Mouse (Mus musculus): ENCODE data around the gene Sox11. TPM values are rescaled to one million over a fixed set of nuclear protein-coding genes. Genes with fewer than 3 reads are reported as not detected.

Sox11 gene
- polyA plus RNA-seq, 1 experiment from 2014 or later: 62.0 TPM

- Histone ChIP-seq H3K4me2 (ENCODE audit: low read depth, low read length) (no peak overlapping the region), H3K9me3 (ENCODE audit: control insufficient read depth, low read length) (no peaks in the 10 kb centered on the region), H3K4me1 (ENCODE audit: control insufficient read depth, insufficient read depth, low read length) (peaks cover 25% of the 10 kb centered on the region), H3K36me3 (ENCODE audit: control insufficient read depth, insufficient read depth, low read length) (no peaks in the 10 kb centered on the region), H3K9ac (ENCODE audit: low read depth, low read length) (no peak overlapping the region), H3K4me3 (ENCODE audit: low read depth, low read length) (no peak overlapping the region), H3K27me3 (replicated peaks; ENCODE audit: control insufficient read depth, insufficient read depth, low read length) (no peaks in the 10 kb centered on the region), H3K27ac (replicated peaks; ENCODE audit: low read depth, low read length) (no peak overlapping the region)
- no peak for ATAC-seq (ENCODE audit: low read depth)
- WGBS: 73% methylated on average over 8 of the region's 8 CpGs
- no peak for DNase-seq (ENCODE audit: low spot score)
Observed at GRCm38 (mm10) chr12:27312985-27313384, 29.4 kb downstream of the Sox11 start.

DNA sequence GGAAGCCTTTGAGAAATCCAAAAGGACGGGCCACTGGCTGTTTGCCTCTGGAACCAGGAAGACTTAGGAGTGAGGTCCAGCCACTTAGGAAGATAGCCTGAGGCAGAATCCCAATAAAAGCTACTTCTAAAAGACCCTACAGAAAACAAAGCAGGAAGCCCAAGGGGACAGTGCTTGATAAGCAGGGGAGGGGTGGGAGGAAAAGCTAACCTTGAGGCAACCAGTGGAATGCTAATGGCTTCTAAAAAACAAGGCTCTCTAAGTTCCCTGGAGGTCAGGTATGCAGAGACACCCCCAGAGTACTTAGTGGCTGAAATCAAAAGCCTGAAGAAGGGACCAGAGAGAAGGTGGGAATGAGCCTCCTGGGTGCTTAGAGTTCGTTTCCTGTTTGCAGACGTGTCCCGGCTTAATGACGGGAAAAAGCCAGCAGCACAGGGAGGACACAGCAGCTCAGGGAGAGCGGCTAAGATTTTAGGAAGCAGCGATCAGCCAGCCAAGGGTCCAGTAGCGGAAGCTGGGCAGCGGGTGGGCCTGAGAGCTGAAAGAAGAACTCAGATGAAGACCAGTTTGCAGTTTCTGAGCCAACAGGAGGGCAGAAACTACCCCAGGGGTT lies 30.4 kb downstream of the Sox11 start:
- peaks cover 25% of the 10 kb centered on the region for H3K4me1 ChIP-seq (ENCODE audit: control insufficient read depth, insufficient read depth, low read length)
- no peak overlapping the region for H3K9ac ChIP-seq (ENCODE audit: low read depth, low read length)
- WGBS: 17% methylated on average over 9 of the region's 9 CpGs
- H3K27ac ChIP-seq (replicated peaks; ENCODE audit: low read depth, low read length): no peak overlapping the region
- no peak overlapping the region for H3K4me3 ChIP-seq (ENCODE audit: low read depth, low read length)
- no peak overlapping the region for H3K4me2 ChIP-seq (ENCODE audit: low read depth, low read length)
- no peak for ATAC-seq (ENCODE audit: low read depth)
- no peak for DNase-seq (ENCODE audit: low spot score)
- no peaks in the 10 kb centered on the region for H3K36me3 ChIP-seq (ENCODE audit: control insufficient read depth, insufficient read depth, low read length)
- H3K9me3 ChIP-seq (ENCODE audit: control insufficient read depth, low read length): no peaks in the 10 kb centered on the region
- H3K27me3 ChIP-seq (replicated peaks; ENCODE audit: control insufficient read depth, insufficient read depth, low read length): no peaks in the 10 kb centered on the region

DNA sequence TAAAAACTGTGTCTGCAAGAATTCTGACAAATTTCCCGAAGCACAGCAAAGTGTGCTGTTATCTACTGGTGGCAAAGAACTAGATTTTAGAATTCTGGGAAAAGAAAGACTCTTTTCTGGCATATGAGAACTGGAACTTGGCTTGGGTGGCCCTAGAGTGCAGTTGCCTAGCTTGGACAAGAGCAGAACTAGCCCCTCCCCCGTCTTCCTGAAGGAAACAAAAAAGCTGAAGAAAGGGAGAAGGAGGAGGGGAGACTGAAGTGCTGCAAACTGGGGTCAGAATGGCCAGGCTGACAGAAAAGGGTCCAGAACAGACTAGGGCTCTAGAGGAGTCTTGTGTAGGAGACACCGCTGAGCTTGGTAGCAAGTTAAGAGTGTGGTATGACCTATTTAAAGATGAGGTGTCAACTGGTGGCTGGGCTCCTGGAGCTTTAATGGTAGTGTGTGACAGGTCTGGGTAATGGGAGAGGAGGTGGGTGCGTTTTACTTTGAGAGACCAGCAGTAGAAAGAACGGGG lies 31.0 kb downstream of the Sox11 start:
- Histone ChIP-seq H3K27ac (replicated peaks; ENCODE audit: low read depth, low read length) (no peak overlapping the region), H3K36me3 (ENCODE audit: control insufficient read depth, insufficient read depth, low read length) (no peaks in the 10 kb centered on the region), H3K27me3 (replicated peaks; ENCODE audit: control insufficient read depth, insufficient read depth, low read length) (no peaks in the 10 kb centered on the region), H3K4me2 (ENCODE audit: low read depth, low read length) (peak overlapping the region; percentile 23; the same call in 1 of the 2 replicates), H3K9ac (ENCODE audit: low read depth, low read length) (no peak overlapping the region), H3K9me3 (ENCODE audit: control insufficient read depth, low read length) (no peaks in the 10 kb centered on the region), H3K4me1 (ENCODE audit: control insufficient read depth, insufficient read depth, low read length) (peaks cover 25% of the 10 kb centered on the region), H3K4me3 (ENCODE audit: low read depth, low read length) (no peak overlapping the region)
- WGBS: 38% methylated on average over 5 of the region's 5 CpGs
- no peak for ATAC-seq (ENCODE audit: low read depth)
- no peak for DNase-seq (ENCODE audit: low spot score)

DNA sequence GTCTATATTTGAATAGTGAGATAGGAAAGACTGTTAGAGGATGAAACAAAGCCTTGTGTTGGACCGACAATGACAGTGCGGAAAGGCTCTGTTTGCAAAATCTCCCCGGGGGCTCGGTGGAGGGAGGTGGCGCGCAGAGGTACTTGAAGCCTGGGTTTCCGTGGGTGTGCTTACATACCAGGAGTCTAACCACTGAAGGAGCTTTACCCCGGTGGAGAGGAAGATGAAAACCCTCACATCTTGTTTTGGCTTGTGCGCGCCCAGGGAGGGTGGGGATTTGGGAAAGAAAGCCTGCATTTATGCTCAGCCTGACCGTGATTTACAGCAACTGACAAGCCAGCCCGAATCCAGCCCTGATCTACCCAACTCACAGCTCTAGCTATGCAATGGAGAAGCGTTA lies 31.7 kb downstream of the Sox11 start:
- Histone ChIP-seq H3K4me1 (ENCODE audit: control insufficient read depth, insufficient read depth, low read length) (peaks cover 25% of the 10 kb centered on the region), H3K27ac (replicated peaks; ENCODE audit: low read depth, low read length) (no peak overlapping the region; the same call in 1 of the 2 replicates), H3K9me3 (ENCODE audit: control insufficient read depth, low read length) (no peaks in the 10 kb centered on the region), H3K4me3 (ENCODE audit: low read depth, low read length) (no peak overlapping the region), H3K9ac (ENCODE audit: low read depth, low read length) (no peak overlapping the region), H3K27me3 (replicated peaks; ENCODE audit: control insufficient read depth, insufficient read depth, low read length) (no peaks in the 10 kb centered on the region), H3K4me2 (ENCODE audit: low read depth, low read length) (peak overlapping the region; percentile 23; the same call in 1 of the 2 replicates), H3K36me3 (ENCODE audit: control insufficient read depth, insufficient read depth, low read length) (no peaks in the 10 kb centered on the region)
- 54% methylated on average over 13 of the region's 13 CpGs for WGBS
- ATAC-seq (ENCODE audit: low read depth): no peak
- peak; percentile 47 for DNase-seq (ENCODE audit: low spot score)

DNA sequence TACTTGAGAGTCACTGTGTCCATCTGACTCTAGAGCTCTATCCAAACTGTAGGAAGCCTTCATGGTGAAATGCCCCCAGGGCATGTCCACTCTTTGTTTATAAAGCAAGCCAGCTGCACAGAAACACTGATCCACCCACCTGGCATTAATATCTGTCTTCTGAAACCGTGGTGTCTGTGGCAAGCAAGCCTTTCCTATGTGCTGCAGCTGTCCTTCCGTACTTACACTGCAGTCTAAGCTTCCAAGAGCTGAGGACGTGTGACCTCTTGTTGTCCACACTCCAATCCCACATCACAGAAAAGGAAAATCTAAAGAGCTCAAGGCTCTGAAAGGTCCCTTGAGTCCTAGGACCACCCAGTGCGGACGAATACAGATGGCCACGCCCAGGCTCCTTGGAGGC lies 32.4 kb downstream of the Sox11 start:
- ATAC-seq (ENCODE audit: low read depth) (no peak), DNase-seq (ENCODE audit: low spot score) (no peak)
- no peak overlapping the region for H3K4me2 ChIP-seq (ENCODE audit: low read depth, low read length)
- H3K36me3 ChIP-seq (ENCODE audit: control insufficient read depth, insufficient read depth, low read length): no peaks in the 10 kb centered on the region
- H3K9ac ChIP-seq (ENCODE audit: low read depth, low read length): no peak overlapping the region
- no peaks in the 10 kb centered on the region for H3K27me3 ChIP-seq (replicated peaks; ENCODE audit: control insufficient read depth, insufficient read depth, low read length)
- H3K9me3 ChIP-seq (ENCODE audit: control insufficient read depth, low read length): no peaks in the 10 kb centered on the region
- H3K4me3 ChIP-seq (ENCODE audit: low read depth, low read length): no peak overlapping the region
- H3K4me1 ChIP-seq (ENCODE audit: control insufficient read depth, insufficient read depth, low read length): peaks cover 25% of the 10 kb centered on the region
- WGBS: 63% methylated on average over 6 of the region's 6 CpGs
- H3K27ac ChIP-seq (replicated peaks; ENCODE audit: low read depth, low read length): no peak overlapping the region

GRCm38 (mm10) chr12:27304713-27305437 lies 37.5 kb downstream of the Sox11 start:
- ATAC-seq (ENCODE audit: low read depth) (no peak; the same call in 1 of the 2 replicates), DNase-seq (ENCODE audit: low spot score) (no peak)
- Histone ChIP-seq H3K4me1 (ENCODE audit: control insufficient read depth, insufficient read depth, low read length) (no peaks in the 10 kb centered on the region), H3K36me3 (ENCODE audit: control insufficient read depth, insufficient read depth, low read length) (no peaks in the 10 kb centered on the region), H3K9ac (ENCODE audit: low read depth, low read length) (no peak overlapping the region), H3K4me2 (ENCODE audit: low read depth, low read length) (no peak overlapping the region), H3K4me3 (ENCODE audit: low read depth, low read length) (no peak overlapping the region), H3K9me3 (ENCODE audit: control insufficient read depth, low read length) (no peaks in the 10 kb centered on the region), H3K27me3 (replicated peaks; ENCODE audit: control insufficient read depth, insufficient read depth, low read length) (no peaks in the 10 kb centered on the region), H3K27ac (replicated peaks; ENCODE audit: low read depth, low read length) (no peak overlapping the region)
- WGBS: 42% methylated on average over 2 of the region's 2 CpGs

GRCm38 (mm10) chr12:27303190-27303589 lies 39.2 kb downstream of the Sox11 start:
- H3K9me3 ChIP-seq (ENCODE audit: control insufficient read depth, low read length): no peaks in the 10 kb centered on the region
- ATAC-seq (ENCODE audit: low read depth) (no peak), DNase-seq (ENCODE audit: low spot score) (no peak)
- WGBS: 79% methylated on average over 6 of the region's 6 CpGs
- no peak overlapping the region for H3K9ac ChIP-seq (ENCODE audit: low read depth, low read length)
- no peaks in the 10 kb centered on the region for H3K27me3 ChIP-seq (replicated peaks; ENCODE audit: control insufficient read depth, insufficient read depth, low read length)
- no peak overlapping the region for H3K27ac ChIP-seq (replicated peaks; ENCODE audit: low read depth, low read length)
- H3K36me3 ChIP-seq (ENCODE audit: control insufficient read depth, insufficient read depth, low read length): no peaks in the 10 kb centered on the region
- H3K4me2 ChIP-seq (ENCODE audit: low read depth, low read length): no peak overlapping the region
- H3K4me1 ChIP-seq (ENCODE audit: control insufficient read depth, insufficient read depth, low read length): no peaks in the 10 kb centered on the region
- H3K4me3 ChIP-seq (ENCODE audit: low read depth, low read length): no peak overlapping the region

DNA sequence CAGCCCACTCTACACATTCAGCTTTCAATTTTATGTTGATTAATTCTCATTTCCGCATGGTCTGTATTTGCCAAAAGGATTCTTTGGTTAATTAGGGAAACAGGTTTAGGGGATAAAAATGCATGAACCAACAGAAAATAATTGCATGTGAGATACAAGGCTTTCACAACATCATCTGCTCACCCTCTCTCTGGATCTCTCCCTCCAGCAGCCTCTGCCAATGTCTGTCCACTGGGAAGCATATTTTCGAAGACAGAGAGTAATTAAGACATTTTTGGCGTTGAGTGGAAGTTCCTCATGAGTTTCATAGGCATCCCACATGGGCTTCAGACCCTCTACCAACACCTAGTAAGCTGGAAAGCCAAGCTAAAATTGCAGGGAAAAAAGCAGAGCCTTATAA lies 43.7 kb downstream of the Sox11 start:
- ATAC-seq (ENCODE audit: low read depth): no peak
- H3K9me3 ChIP-seq (ENCODE audit: control insufficient read depth, low read length): no peaks in the 10 kb centered on the region
- 74% methylated on average over 3 of the region's 3 CpGs for WGBS
- no peaks in the 10 kb centered on the region for H3K27me3 ChIP-seq (replicated peaks; ENCODE audit: control insufficient read depth, insufficient read depth, low read length)
- H3K4me2 ChIP-seq (ENCODE audit: low read depth, low read length): no peak overlapping the region
- no peaks in the 10 kb centered on the region for H3K36me3 ChIP-seq (ENCODE audit: control insufficient read depth, insufficient read depth, low read length)
- H3K27ac ChIP-seq (replicated peaks; ENCODE audit: low read depth, low read length): no peak overlapping the region
- no peak for DNase-seq (ENCODE audit: low spot score)
- no peak overlapping the region for H3K9ac ChIP-seq (ENCODE audit: low read depth, low read length)
- H3K4me3 ChIP-seq (ENCODE audit: low read depth, low read length): no peak overlapping the region
- peaks cover 19% of the 10 kb centered on the region for H3K4me1 ChIP-seq (ENCODE audit: control insufficient read depth, insufficient read depth, low read length)

All from embryonic facial prominence, embryonic 14.5 days (tissue).